Mouse (Mus musculus) cerebellum, adult 2 months (tissue): Measurements from ENCODE around the gene Olfr1432.

ENCODE experiments used
- CTCF ChIP-seq: fragments of 200-500 bp; IDR thresholded peaks from 2 replicates; pipeline ENCODE4 v1.5.1; 2011; ENCODE audit warnings: low read depth, mild to moderate bottlenecking, control low read depth, low read length, moderate library complexity, borderline replicate concordance; ENCODE audit not compliant: insufficient read depth
- POLR2A ChIP-seq: fragments of 200-500 bp; IDR thresholded peaks from 2 replicates; pipeline ENCODE4 v1.6.1; 2011; ENCODE audit warnings: low read length, control low read depth, borderline replicate concordance; ENCODE audit not compliant: insufficient read depth

DNA sequence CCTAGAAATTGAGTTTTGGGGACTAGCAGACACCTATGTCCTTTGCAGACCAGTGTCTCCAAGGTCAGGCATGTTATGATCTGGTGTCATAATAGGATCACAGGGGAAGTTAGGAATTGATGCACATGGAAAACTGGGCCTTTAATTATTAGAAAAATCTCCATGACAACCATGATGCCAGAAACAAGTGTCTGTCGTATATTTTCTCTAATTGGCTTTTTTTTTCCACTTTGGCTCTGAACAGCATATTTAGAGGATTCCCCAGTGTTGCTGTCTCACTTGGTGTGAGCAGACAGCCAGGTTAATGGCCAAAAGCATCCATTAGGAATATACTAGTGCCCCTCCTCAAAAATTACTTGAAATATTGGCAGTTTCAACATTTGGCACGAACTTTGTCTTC is 47.2 kb upstream of the Olfr1432 start, which contains the start of gene Olfr1434:
- TF ChIP-seq CTCF (no peak), POLR2A (no peak)
